Mouse (Mus musculus) inflammation-experienced regulatory T-cells, adult 6 months (primary cell): Measurements from ENCODE around the gene Slc43a2. TPM values are rescaled to one million over a fixed set of nuclear protein-coding genes. Genes with fewer than 3 reads are reported as not detected.
A peak's percentile ranks its signal among the peaks of the same experiment; 100 is the strongest.
"Not testable (repeated sequence)": the region's sequence is repeated elsewhere in the genome, so short reads cannot be mapped to it uniquely, and the experiment has no call there.

Experiments used
- ATAC-seq: one replicate; pipeline ENCODE4 v1.8.0; 2017
- polyA plus RNA-seq, 3 experiments: library from polyadenylated mRNA; unstranded; fragments of 100-300 nt; shearing (Covaris generic); gene quantifications; one replicate each; pipeline ENCODE4 v1.2.1; 2017

The Slc43a2 gene
- polyA plus RNA-seq, 3 experiments from 2014 or later: 20.1 to 22.4 (median 21.6) TPM

- ATAC-seq: no peak
These were observed 20.5 kb downstream of the Slc43a2 start for GRCm38 (mm10) chr11:75551961-75552441.

- ATAC-seq: no peak
These were observed 21.5 kb downstream of the Slc43a2 start for GRCm38 (mm10) chr11:75552906-75553482.

GRCm38 (mm10) chr11:75556006-75556405, 24.5 kb downstream of the Slc43a2 start:
- ATAC-seq: not testable (repeated sequence)

GRCm38 (mm10) chr11:75557142-75557541, 25.6 kb downstream of the Slc43a2 start:
- no peak for ATAC-seq

- no peak for ATAC-seq
These were observed 26.6 kb downstream of the Slc43a2 start for GRCm38 (mm10) chr11:75558101-75558500.

- ATAC-seq: no peak
These were observed 28.5 kb downstream of the Slc43a2 start for GRCm38 (mm10) chr11:75559870-75560504.

- no peak for ATAC-seq
These were observed 29.3 kb downstream of the Slc43a2 start for GRCm38 (mm10) chr11:75560530-75561409.

GRCm38 (mm10) chr11:75561410-75561791, 29.9 kb downstream of the Slc43a2 start:
- ATAC-seq: no peak

- no peak for ATAC-seq
These were observed 31.3 kb downstream of the Slc43a2 start for GRCm38 (mm10) chr11:75562840-75563239.

- ATAC-seq: peak; percentile 28
These were observed 32.5 kb downstream of the Slc43a2 start for GRCm38 (mm10) chr11:75563851-75564548.

GRCm38 (mm10) chr11:75565849-75566248, 34.4 kb downstream of the Slc43a2 start:
- no peak for ATAC-seq

GRCm38 (mm10) chr11:75566276-75567196, 35.0 kb downstream of the Slc43a2 start:
- no peak for ATAC-seq

- ATAC-seq: no peak
These were observed 36.0 kb downstream of the Slc43a2 start for GRCm38 (mm10) chr11:75567346-75568114.

GRCm38 (mm10) chr11:75568115-75568511, 36.6 kb downstream of the Slc43a2 start:
- ATAC-seq: no peak

GRCm38 (mm10) chr11:75568962-75569361, 37.5 kb downstream of the Slc43a2 start:
- no peak for ATAC-seq

- ATAC-seq: no peak
These were observed 39.1 kb downstream of the Slc43a2 start for GRCm38 (mm10) chr11:75570375-75571125.

- ATAC-seq: no peak
These were observed 39.9 kb downstream of the Slc43a2 start for GRCm38 (mm10) chr11:75571126-75571990.

GRCm38 (mm10) chr11:75572301-75572791, 40.9 kb downstream of the Slc43a2 start:
- ATAC-seq: no peak
